Mouse (Mus musculus): Measurements from ENCODE around the gene Golga3.

DNA sequence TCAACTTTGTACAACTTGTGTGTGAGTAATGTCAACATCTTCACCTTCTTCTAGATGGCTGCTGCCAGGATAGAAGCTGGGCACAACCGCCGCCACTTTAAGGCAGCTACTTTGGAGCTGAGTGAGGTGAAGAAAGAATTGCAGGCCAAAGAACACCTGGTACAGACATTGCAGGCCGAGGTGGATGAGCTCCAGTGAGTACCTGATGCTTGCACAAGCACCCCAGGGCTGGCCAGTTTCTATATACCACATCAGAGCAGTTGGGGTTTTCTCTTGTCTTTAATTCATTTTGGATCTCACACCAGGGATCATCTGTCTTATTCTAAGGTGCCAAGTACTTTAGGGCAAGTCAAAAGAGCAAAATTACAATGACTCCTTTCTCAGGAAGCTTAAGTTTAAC, 40.3 kb downstream of the Golga3 start:
- no peak for TF ChIP-seq CTCF (IDR thresholded peaks at IDR 0.05; ENCODE audit: low read depth)
- no peak for TF ChIP-seq EP300 (IDR thresholded peaks at IDR 0.05; ENCODE audit: low read depth)

Measured in liver, embryonic 14.5 days (tissue).